Mouse (Mus musculus) cerebellum, adult 8-10 months (tissue): ENCODE measurements around the gene Ttc7.
"Not testable (repeated sequence)": the region's sequence is repeated elsewhere in the genome, so short reads cannot be mapped to it uniquely, and the experiment has no call there.

Experiments
- DNase-seq: peaks from one replicate; pipeline ENCODE4 v3.0.0; 2022

Ttc7 gene

DNA sequence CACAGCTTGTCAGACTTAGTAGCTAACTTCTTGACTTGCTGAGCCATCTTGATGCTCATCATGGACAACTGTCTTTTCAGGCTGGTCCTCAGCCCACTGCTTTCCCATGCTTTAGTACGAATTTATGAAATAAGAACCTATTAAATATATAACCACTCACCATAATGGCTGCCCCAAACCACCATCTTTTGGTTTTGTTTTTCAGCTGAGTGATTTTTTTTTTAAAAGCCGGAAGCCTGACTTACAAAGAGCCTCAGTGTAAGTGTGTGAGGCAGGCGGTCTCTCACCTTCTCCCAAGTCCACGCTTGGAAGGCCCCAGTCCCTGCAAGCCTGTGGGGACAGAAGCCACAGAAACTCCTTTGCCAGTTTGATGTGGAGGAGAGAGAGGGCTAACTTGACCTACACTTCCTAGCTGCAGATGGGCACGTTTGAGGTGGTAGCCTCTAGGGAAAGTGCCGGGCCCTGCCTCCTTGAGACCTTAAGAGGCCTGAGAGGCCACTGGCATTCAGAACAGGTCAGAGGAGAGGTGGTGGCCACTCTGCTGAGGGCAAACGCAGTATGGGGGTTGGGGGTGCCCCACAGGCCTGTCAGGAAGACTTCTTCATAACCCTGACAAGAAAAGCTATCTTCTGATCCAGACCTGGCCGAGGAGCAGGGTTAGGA is 3.9 kb downstream of the Ttc7 start:
- DNase-seq, result no peak

DNA sequence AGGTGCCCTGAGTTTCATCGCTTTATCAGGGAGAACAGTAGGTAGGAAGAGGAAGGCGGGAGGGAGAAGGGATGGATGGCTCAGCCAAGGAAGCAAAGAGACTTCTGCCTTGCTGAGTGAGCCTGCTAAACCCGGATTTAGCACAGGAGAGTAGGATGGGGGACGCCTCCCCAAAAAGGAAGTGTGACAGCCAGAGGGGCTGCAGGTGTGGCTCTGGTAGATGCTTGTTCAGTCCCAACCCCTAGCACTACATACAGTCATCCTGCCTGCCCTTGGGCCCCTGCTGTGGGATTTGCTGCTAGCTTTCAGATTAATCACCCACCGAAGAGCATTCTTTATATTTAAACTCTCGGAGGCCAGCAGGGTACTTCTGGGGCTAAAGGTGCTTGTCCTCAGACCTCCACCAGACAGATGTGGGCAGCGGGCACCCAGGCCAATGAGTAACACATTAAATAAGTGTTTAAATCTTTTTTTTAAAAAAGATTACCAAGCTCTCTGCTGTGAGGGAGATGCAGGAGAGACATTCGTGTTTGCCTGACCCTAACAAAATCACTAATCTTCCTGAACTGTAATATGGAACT is 4.6 kb downstream of the Ttc7 start:
- DNase-seq, result no peak

DNA sequence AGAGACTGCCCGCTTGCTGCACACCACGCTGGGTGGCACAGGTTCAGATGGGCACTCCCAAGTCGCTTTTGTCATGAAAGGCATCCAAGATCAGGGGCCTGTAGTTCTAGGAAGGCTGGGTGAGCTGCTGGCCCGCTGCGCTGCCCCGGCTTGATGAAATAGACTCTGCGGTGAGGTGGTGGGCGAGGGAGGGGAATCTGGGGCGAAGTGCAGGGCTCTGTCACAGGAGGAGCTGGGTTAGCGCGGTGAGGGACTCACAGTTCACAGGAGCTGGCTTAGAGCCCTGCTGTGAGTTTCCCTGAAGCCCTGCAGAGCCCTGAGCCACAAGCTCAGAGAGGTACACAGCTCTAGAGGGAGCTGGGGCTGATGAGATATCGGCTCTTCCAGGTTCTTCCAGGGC is 5.4 kb downstream of the Ttc7 start:
- no peak for DNase-seq

DNA sequence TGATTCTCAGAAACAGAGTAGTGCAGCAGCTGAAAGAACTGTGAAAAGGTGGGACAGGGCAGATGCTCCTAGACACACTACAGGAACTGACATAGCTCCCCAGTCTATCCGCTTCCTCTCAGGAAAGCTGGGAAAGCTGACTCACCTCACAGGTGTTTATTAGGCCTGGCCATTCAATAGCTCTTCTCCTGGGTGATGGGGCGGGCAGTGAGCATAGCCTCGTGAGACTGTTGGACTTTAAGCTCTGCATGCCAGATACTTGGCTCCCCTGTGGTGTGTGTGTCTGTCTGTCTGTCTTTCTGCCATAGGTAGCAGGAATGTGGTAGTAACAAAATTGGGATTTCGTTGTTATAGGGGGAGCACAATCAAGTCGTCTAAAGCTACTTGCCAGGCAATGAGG is 6.7 kb downstream of the Ttc7 start:
- no peak for DNase-seq

DNA sequence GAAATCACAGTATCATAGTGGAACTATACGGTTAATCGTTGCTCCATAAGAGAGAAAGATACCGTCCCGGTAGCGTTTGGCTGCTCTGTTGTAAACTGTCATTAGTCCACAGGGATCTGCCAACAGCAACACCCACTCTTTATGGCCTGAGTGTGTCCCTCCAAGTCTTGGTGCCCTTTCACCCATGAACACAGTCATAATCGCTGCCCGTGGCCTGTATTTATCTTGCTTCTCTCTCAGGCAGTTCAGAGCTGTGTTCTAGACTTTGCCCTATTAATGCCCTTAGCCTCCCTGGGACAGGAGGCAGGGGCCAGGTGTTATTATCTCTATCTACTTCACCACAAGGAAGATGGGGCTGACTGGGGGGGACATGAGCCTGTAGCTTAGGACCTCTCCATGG is 8.4 kb downstream of the Ttc7 start:
- no peak for DNase-seq

DNA sequence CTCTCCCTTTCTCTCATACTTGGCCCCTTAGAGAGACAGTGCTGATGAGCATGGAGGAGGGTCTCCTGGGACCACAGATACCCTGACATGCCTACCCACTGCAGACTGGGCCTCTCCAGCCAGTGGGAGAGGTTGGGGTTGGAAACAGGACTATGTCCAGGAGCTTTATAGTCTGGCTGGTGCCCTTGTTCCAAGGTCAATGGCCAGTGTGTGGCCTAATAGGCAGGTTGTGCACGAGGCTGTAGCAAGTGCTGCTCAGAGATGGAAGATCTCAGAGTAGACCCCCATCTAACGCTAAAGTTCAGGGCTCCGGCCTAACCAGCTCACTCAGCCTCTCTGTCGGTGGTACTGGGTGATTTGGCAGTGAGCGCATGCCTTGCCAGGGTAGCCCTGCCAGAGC is 9.1 kb downstream of the Ttc7 start:
- no peak for DNase-seq

DNA sequence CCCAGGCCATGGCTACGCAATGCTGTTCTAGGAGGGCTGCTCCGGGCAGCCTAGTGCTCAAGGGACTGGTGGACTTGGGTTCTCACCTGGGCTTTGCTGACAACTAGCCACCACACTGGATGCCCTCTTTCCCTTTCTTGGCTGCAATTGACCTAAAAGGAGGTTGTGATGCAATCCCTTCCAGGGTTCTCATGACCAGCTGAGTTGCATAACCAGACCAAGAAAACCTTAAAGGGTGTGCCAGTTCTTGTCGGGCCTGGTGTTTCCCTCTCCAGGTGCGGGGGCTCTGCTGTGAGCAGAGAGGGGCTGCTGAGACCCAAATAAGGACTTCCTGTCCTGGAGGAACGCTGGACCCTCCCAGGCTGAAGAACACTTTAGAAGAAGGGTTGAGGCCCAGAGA is 10.4 kb downstream of the Ttc7 start:
- no peak for DNase-seq

DNA sequence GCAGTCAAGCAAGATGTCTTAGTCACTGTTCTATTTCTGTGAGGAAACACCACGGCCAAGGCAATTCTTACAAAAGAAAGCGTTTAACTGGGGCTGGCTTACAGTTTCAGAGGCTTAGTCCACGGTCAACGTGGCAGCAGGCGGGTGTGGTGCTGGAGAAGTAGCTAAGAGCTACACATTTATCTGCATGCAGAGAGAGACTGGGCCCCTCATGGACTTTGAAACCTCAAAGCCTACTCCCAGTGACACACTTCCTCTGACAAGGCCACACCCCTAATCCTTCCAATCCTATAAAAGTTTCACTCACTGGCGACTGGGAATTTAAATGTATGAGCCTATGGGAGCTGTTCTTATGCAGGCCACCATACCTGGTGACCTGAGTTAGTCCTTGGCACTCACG is 13.1 kb downstream of the Ttc7 start:
- DNase-seq, result no peak

DNA sequence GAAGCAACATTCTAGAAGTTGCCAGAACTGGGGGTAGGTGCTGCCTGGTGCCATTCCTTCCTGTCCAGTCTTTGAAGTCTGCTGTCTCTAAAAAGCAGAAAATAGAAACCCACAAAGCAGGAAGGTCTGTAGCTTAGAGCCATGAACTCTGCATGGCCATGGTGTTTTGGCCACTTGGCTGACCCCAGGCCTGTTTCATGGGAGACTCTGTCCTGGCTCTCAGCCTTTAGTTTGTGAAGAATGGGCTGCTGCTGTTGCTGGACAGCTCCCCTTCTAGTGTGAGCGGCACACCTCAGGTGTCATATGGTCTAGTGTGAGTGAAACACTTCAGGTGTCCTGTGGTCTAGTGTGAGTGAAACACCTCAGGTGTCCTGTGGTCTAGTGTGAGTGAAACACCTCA is 14.0 kb downstream of the Ttc7 start:
- DNase-seq, result not testable (repeated sequence)

DNA sequence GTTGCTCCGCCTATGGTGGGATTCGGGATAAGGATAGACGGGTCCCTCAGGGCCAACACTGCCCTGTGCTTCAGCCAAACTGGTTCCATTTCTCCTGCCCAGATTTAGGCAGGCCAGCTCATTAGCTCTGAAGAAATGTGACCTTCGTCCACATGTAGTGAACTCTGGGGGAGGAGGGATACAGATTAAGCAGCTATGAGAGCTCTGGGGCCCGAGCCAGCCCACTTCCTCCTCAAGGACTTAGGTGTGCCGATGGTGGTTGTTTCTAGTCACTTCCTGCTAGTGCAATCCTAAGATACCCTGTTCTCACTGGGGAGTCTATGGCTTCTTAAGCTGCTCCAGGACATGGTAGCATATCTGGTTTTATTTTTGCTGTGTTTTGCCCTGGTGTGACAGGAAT is 16.3 kb downstream of the Ttc7 start:
- DNase-seq, result no peak

DNA sequence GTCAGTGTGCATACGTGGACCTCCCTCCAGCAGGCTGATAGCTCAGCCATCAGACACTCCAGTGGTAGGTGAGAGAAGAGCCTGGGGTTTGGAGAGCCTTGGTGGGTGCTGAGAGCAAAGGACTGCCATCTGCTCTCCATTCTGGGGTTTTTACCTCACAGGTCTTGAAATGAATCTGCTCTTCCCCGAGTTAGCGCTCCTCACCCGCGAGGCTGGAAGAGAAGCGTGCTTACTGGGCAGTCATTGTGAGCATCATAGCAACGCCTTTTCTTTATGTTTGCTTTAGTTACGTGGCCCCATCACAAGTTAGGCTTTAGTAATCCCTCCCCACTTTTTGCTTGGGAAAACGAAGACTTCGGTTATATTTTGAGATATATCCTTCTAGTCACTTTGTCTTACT is 17.7 kb downstream of the Ttc7 start:
- no peak for DNase-seq

DNA sequence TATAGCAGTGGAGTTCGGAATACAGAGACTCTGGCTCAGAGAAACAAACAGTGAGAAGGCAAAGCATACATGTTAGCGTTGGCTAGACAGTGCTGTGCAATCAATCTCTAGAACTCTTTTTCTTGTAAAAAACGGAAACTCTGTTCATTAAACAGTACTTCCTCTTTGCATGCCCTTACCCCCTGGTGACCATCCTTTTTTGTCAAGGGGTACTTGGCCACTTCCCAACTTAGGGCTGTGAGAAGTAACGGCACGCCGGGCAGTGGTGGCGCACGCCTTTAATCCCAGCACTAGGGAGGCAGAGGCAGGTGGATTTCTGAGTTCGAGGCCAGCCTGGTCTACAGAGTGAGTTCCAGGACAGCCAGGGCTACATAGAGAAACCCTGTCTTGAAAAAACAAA is 18.9 kb downstream of the Ttc7 start:
- not testable (repeated sequence) for DNase-seq

DNA sequence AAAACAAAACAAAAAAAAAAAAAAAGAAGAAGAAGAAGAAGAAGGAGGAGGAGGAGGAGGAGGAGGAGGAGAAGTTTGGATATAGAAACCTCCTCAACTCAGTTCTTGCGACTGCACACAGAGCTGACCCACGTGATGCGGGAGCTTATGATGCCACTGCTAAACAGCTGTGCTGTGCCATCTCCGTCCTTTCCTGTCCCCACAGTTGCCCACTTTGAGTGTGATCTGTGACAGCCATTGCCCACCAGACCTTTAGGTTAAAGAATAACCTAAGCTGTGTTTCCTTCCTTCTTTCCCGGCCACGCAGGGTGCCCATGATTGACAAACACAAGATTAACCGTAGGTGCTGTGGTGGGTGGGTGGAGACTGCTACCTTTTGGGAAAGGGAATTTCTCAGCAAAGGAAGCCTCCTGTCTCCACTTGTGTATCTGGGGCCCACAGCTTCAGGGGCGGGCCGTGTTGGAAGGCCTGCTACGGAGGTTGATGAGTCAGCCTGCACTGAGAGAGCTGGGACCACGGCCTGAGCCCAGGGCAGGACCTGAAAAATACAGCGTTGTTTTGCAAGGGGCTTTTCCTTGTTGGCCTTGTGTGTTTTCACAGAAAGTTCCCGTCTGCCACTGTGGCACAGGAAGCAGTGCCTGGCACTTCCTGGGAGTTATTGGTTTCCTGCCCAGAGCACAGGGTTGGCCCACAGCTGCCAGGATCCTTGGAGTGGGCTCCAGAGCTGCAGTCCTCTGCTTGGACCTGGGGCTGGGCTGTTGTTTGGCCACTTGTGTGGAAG is 19.5 kb downstream of the Ttc7 start:
- no peak for DNase-seq

DNA sequence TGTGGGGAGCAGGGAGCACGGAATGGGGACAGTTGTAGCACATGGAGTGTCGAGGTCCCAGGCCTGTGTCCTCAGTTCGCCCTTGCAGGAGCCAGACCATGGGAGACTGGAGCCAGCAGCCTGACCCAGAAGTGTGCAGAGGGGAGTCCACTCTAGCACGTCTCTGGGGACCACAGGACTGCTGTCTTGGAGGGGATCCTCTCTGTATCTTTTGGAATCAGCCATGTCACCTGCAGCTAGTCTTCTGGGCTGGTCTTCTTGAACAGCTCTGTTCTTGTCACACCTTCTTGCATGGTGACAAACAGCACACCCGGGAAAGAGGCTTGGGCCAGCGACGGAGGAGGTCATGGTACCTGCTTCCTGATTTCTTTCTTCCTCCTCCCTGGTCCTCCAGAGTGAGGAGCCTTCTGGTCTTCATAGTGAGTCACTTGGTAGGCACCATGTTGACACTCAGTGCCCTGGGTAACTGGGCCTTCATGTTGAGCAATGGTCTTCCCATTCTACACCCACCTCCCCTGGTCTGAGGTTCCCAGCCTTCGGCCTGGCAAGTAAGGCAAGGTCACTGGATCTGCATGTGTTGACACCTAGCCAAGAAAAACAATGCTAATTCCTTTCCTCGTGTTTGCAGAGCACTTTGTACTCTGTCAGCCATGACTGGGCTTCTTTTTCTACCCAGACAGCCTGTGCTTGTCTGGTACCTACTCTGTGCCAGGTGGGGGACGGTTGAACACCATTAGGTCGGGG is 21.6 kb downstream of the Ttc7 start:
- DNase-seq, result no peak

DNA sequence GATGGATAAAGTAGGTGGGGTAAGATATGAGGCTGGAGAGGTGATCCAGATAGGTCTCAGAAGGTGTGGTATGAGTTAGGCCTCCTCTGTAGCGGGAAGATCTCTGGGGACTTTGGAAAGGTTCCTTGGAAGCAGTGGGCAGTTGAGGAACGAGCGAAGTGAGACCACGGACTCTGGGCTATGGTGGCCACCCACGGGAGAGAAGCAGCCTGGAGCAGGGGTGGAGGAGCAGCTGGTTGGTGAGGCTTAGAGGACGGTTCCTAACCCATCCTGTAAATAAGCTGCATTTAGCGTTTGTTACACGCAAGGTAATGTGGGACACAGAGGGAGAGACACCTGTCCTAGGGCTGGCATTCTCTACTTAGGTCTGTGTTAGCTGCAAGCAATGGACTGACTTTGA is 22.4 kb downstream of the Ttc7 start:
- DNase-seq, result no peak

DNA sequence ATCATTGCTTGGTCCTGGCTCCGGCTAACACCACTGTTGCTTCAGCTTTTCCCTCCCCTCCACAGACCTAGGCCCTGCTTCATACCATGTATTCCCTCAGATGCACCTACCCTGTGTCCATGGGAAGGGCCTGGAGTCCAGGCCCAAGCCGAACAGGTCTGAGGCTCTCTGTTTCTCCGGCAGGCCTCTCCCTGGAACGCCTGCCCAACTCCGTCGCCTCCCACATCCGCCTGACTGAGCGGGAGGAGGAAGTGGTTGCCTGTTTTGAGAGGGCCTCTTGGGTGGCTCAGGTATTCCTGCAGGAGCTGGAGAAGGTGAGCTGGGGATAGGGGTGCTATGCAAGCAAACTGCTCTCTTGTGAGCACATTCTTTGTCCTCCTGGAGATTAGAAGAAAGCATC is 24.1 kb downstream of the Ttc7 start:
- no peak for DNase-seq

DNA sequence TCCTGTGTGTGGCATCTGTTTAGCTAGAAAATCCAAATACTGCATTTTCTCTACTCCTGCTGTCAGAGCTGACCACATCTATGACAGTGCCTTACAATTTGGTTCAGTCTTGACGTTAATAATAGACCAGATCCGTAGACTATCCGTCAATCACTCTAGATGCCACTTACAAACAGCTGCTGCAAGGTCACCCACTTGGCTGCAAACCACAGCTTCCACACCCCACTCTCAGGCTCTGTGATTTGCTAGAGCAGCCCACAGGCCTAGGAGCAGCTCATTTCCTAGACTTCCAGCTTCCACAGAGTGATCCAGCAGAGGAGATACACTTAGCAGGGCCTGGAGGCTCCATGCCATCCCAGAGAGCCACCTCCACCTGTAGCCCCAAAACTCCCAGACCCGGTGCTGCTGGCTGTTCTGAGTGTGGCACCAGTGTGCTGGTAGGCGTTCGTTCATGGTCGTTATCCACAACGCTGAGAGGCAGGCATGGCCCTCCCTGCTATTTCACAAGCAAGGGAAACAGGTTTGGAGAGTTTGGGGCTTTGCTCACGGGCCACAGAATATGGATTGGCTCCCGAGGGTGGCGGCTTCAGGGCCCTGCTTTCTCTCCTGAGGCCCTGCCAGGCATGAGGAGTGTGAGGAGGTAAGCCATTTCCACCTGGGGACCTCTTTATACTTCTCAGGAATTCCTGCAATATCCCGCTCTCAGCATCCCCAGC is 26.5 kb downstream of the Ttc7 start:
- DNase-seq, result no peak

DNA sequence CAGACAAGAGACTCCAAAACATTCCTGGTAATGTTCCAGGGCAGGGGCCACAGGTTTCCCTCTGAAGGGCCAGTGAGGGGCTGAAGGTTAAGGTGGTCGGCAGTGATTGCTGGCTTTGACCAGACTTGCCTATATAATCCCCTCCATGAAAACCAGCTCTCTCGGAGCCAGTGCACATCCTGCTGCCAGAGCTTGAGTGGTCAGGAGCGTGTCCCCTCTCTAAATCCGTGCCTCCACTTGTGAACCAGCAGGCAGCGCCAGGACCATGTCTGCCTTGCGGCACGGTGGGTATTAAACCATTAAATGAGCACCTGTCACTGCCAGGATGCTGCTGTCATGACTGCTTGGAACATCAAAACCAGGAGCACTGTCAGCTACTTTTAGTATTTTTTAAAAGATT is 27.8 kb downstream of the Ttc7 start:
- DNase-seq, result no peak

DNA sequence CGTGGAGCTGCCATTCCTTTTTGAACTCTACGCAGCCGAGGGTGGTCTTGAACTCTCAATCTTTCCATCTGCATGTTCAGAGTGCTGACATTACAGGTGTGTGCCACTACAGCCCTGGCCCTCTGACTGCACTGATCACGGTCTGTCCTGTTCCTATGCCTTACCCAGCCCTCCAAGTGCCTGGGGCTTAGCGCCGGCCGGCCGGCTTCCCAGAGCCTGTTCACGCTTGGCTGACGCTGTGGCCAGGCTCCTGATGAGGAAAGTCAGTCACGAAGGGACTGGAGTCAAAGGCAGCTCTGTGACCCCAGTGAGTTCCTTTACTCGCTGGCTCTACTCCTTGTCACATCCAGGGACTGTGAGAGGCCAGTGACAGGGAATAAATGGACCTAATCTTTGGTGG is 29.7 kb downstream of the Ttc7 start:
- DNase-seq, result no peak

DNA sequence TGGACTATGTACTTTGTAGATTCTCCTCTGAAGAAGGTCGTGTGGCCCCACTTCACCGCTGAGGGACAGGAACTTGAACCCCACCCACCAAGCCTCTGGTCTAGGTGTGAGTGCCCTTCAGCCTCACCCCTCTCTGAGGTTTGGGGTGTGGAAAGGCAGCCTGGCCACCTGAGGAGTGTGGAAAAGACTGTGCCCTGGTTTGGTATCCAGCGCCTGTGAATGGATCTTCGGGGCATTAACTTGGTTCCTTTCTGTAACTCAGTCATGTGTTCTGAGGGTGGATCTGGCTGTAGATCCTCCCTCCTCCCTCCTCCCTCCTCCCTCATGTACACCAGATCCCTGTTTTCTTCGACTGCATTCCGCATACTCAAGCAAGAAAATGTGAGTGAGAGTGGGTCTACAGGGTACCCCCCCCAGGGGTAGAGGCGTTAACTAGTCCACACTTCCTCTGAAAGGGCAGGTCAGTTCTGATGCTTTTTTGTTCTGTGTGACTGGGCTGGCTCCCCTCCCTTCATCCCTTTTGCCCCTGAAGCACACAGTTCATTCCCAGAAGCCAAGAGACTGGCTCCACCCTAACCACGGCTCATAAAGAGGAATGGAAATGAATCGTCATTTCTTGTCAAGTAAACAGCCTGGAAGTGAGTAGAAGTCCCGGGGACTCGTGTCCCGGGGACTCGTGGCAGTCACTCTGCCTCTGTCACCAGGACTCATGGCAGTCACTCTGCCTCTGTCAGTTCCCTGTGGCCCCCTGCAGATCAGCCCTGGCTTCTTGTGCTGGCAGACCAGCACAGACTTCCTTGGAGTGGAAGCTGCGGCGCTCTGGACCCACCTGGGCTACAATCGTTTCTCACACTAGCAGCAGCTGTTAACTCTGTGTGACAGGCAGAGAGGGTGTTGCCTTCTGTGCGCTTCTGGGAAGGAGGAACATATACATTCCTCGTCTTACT is 30.5 kb downstream of the Ttc7 start:
- peak; percentile 9 for DNase-seq

DNA sequence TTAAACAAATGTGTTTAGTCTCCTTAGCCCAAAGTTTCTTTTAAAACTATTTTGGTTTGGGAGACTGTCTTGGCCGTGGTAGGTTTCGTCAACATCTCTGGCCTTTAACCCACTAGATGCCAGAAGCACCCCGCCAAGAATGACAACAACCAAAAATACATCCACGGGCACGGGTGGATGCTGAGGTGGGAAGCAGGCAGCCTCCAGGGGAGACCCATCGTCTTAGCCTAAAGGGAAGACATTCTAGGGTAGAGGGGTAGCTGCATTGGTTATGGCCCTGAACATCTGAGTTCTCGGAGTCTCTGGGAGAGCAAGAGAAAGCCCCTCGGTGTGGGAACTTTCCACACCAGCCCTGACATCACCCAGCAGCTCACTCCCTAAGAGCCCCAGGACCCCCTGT is 31.4 kb downstream of the Ttc7 start:
- DNase-seq, result peak; percentile 23

DNA sequence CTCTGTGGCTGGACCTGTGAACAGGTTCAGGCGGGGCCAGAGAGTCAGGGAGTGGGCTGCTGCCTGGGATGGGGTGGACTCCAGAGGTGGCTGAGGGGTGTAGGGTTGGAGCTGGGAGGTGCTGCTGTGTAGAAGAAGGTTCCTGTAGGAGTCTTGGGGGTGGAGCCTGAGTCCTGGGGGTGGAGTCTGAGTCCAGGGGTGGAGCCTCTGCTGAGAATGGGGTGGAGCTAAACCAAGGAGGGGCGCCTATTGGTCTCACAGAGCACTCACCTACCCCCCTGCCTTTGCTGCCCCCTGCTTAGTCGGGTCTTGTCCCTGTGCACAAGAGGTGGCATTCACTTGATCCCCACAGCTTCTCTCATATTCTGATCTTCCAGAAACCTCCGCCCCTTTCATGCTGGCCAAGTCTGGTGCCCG is 31.9 kb downstream of the Ttc7 start:
- DNase-seq, result peak; percentile 71
